Mouse (Mus musculus): ENCODE measurements around the gene Cux2. TPM values are rescaled to one million over a fixed set of nuclear protein-coding genes. Genes with fewer than 3 reads are reported as not detected.

The Cux2 gene
- polyA plus RNA-seq, 1 experiment from 2014 or later: 2.3 TPM

DNA sequence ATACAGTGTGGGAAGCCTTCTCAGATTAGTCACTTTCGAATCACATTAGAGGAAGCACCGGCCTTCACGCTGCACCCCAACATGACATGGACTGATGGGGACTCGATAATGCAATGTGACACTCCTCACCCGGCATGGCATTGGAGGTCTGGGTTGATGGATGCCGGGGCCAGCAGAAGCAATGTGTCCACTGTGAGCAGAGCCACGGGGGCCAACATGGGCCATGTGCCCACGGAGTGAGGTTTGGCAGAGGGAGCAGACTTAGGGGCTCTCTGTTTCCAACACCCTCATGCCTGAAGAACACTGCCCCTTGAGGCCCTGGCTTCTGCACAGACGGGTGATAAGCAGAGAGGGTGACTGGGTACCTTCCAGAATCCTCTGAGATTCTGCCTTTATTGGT, 91.4 kb downstream of the Cux2 start:
- Histone ChIP-seq H3K9me3 (ENCODE audit: control insufficient read depth, low read length) (no peaks in the 10 kb centered on the region), H3K4me2 (ENCODE audit: low read depth, low read length) (no peak overlapping the region), H3K36me3 (ENCODE audit: control insufficient read depth, insufficient read depth, low read length) (no peaks in the 10 kb centered on the region), H3K9ac (ENCODE audit: low read length) (no peak overlapping the region), H3K27ac (ENCODE audit: low read length) (no peak overlapping the region), H3K27me3 (ENCODE audit: control insufficient read depth, insufficient read depth, low read depth, low read length) (no peaks in the 10 kb centered on the region), H3K4me3 (ENCODE audit: low read length) (no peak overlapping the region), H3K4me1 (replicated peaks; ENCODE audit: control insufficient read depth, insufficient read depth, low read length) (peaks cover 25% of the 10 kb centered on the region)
- no peak for ATAC-seq (ENCODE audit: low read depth)
- WGBS: 41% methylated on average over 9 of the region's 9 CpGs

DNA sequence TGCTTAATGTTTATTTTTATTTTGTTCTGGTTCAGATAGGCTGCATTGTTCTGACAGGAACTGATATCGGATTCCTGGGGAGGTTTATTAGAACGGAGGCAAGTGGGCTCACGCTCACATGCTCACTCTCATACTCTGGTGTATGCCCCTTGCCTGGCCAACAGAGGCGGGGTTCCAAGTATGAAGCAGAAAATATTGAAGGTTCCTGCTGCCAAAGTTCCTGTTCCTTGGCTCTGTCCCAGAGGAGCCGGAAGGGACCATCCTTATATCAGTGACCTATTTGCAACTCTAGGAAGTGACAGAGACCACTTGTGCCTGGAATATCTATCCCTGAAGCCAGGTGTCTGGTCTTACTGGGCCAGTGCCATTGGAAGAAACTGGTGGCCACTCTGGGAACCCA, 94.1 kb downstream of the Cux2 start:
- no peaks in the 10 kb centered on the region for H3K9me3 ChIP-seq (ENCODE audit: control insufficient read depth, low read length)
- H3K27me3 ChIP-seq (ENCODE audit: control insufficient read depth, insufficient read depth, low read depth, low read length): no peaks in the 10 kb centered on the region
- ATAC-seq (ENCODE audit: low read depth): no peak
- 40% methylated on average over 5 of the region's 5 CpGs for WGBS
- H3K4me1 ChIP-seq (replicated peaks; ENCODE audit: control insufficient read depth, insufficient read depth, low read length): peaks cover 28% of the 10 kb centered on the region
- no peak overlapping the region for H3K9ac ChIP-seq (ENCODE audit: low read length)
- no peak overlapping the region for H3K4me3 ChIP-seq (ENCODE audit: low read length)
- no peaks in the 10 kb centered on the region for H3K36me3 ChIP-seq (ENCODE audit: control insufficient read depth, insufficient read depth, low read length)
- no peak overlapping the region for H3K4me2 ChIP-seq (ENCODE audit: low read depth, low read length)
- no peak overlapping the region for H3K27ac ChIP-seq (ENCODE audit: low read length)

DNA sequence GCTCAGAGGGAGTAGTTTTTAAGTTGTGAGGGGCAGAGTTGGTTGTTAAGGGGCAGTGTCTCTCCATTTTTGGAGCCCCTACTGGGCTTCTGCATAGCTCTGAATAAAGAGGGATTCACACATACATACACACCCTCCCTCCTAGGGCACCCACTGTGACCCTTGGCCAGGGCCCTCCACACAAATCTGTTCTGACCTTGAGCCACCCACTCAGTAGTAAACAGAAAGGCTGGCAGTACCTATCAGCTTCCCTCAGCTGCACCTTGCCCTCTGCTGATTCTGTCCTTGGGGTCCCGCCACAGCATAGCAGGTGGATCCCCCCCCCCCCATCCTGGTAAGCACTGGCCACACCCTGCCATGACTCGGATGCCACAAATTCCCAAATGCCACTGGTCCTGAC, 99.7 kb downstream of the Cux2 start:
- 64% methylated on average over 1 of the region's 2 CpGs for WGBS
- ATAC-seq (ENCODE audit: low read depth): no peak
- H3K27ac ChIP-seq (ENCODE audit: low read length): no peak overlapping the region

DNA sequence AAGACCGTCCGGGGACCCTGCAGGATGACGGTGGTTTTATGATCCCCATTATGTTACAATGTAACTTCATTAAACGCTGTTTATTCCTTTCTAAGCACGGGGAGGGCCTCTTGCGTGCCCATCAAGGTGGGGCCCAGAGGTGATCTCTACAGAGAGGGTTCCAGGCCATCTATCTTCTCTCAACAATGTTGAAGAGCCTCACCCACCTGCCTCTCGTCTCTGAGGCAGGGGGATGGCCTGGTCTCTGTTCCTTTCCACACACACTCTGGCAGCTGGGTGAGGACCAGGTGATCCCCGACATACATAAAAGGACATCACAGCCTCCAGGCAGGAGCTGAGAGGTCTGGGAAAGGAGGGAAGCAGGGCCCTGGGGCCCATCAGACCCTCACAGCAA, 100.9 kb downstream of the Cux2 start:
- Histone ChIP-seq H3K27me3 (ENCODE audit: control insufficient read depth, insufficient read depth, low read depth, low read length) (peaks cover 11% of the 10 kb centered on the region; the same call in 1 of the 2 replicates), H3K9me3 (ENCODE audit: control insufficient read depth, low read length) (no peaks in the 10 kb centered on the region), H3K36me3 (ENCODE audit: control insufficient read depth, insufficient read depth, low read length) (no peaks in the 10 kb centered on the region), H3K4me1 (replicated peaks; ENCODE audit: control insufficient read depth, insufficient read depth, low read length) (peaks cover 21% of the 10 kb centered on the region), H3K4me2 (ENCODE audit: low read depth, low read length) (peak overlapping the region; percentile 63), H3K4me3 (ENCODE audit: low read length) (no peak overlapping the region), H3K27ac (ENCODE audit: low read length) (no peak overlapping the region), H3K9ac (ENCODE audit: low read length) (no peak overlapping the region)
- 0 out of 2 replicates have a peak, but pooled peaks have one; percentile 4 for ATAC-seq (ENCODE audit: low read depth)
- 22% methylated on average over 8 of the region's 8 CpGs for WGBS

More for the DNA sequence above, 99.7 kb downstream of the Cux2 start:
- H3K9ac ChIP-seq (ENCODE audit: low read length): no peak overlapping the region
- H3K9me3 ChIP-seq (ENCODE audit: control insufficient read depth, low read length): no peaks in the 10 kb centered on the region
- peaks cover 11% of the 10 kb centered on the region; the same call in 1 of the 2 replicates for H3K27me3 ChIP-seq (ENCODE audit: control insufficient read depth, insufficient read depth, low read depth, low read length)
- H3K36me3 ChIP-seq (ENCODE audit: control insufficient read depth, insufficient read depth, low read length): no peaks in the 10 kb centered on the region
- H3K4me3 ChIP-seq (ENCODE audit: low read length): no peak overlapping the region
- no peak overlapping the region for H3K4me2 ChIP-seq (ENCODE audit: low read depth, low read length)
- H3K4me1 ChIP-seq (replicated peaks; ENCODE audit: control insufficient read depth, insufficient read depth, low read length): peaks cover 22% of the 10 kb centered on the region

DNA sequence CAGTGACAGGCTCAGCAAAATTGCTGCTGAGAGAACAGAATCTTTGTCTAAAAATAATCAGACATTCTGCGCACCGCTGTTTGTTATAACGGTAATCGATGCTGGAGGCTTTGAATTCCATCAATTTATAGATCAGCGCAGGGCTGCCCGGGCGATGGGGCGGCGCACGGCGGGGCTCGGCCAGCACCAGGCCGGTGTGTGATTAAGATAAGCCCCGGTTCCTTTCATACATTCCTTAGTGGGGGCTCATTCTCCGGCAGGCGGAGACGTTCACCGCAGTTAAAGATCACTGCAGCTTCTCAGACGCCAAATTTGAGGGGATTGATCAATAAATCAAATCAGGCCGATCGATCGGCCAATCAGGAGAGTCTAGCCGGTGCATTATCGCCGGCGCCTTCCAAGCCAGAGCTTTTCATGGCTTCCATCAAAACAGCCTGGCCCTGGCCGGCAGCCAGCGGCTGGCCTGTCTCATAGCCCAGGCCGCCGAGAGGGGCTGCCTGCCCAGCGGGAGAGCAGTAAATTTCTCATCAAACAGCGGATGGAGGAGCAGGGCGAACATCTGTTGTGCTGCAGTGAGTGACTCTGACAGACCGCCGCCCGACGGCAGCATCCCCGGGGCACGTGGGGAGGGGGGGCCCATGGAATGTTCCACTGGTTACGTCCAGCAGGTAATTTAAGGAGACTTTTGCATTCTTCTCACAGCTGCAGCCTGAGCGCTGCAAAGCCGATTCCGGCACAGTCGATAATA, 101.4 kb downstream of the Cux2 start:
- peak; percentile 62 for ATAC-seq (ENCODE audit: low read depth)
- WGBS: 3% methylated on average over 44 of the region's 44 CpGs
- Histone ChIP-seq H3K9me3 (ENCODE audit: control insufficient read depth, low read length) (no peaks in the 10 kb centered on the region), H3K27ac (ENCODE audit: low read length) (no peak overlapping the region), H3K4me3 (ENCODE audit: low read length) (peak overlapping the region; percentile 38), H3K4me2 (ENCODE audit: low read depth, low read length) (peak overlapping the region; percentile 63), H3K27me3 (ENCODE audit: control insufficient read depth, insufficient read depth, low read depth, low read length) (peaks cover 11% of the 10 kb centered on the region; the same call in 1 of the 2 replicates), H3K4me1 (replicated peaks; ENCODE audit: control insufficient read depth, insufficient read depth, low read length) (peaks cover 17% of the 10 kb centered on the region), H3K36me3 (ENCODE audit: control insufficient read depth, insufficient read depth, low read length) (no peaks in the 10 kb centered on the region), H3K9ac (ENCODE audit: low read length) (peak overlapping the region; percentile 26; the same call in 1 of the 2 replicates)

DNA sequence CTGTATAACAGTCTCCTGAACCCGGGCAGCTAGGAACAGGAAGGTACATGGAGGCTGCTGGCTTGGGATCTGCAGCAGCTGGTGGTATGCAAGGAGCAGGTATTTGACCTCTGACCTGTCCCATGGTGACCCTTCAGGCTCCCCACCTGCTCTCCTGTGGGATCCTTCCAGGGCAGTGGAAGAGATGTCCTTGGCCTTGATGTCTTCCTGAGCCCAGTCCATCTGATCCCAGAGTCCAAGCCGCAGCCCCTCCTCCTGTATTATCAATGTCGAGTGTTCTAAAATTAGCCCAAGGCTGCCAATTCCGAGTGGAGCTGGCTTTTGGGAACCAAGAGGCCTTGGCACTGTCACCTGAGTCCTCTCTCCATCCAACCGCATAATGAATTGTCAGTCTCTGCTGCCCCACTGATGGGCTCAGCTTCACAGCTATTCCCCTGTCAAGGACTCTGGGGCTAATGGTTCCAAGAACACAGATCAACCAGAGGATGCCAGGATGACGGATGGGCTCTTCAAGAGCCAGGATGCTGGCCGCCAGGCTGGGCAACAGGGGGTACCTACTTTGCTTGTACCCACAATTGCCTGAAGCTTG, 103.2 kb downstream of the Cux2 start:
- Histone ChIP-seq H3K4me2 (ENCODE audit: low read depth, low read length) (no peak overlapping the region), H3K9me3 (ENCODE audit: control insufficient read depth, low read length) (no peaks in the 10 kb centered on the region), H3K9ac (ENCODE audit: low read length) (no peak overlapping the region), H3K27me3 (ENCODE audit: control insufficient read depth, insufficient read depth, low read depth, low read length) (peaks cover 11% of the 10 kb centered on the region; the same call in 1 of the 2 replicates), H3K4me1 (replicated peaks; ENCODE audit: control insufficient read depth, insufficient read depth, low read length) (peaks cover 14% of the 10 kb centered on the region), H3K36me3 (ENCODE audit: control insufficient read depth, insufficient read depth, low read length) (no peaks in the 10 kb centered on the region), H3K4me3 (ENCODE audit: low read length) (no peak overlapping the region), H3K27ac (ENCODE audit: low read length) (no peak overlapping the region)
- ATAC-seq (ENCODE audit: low read depth): no peak
- 60% methylated on average over 7 of the region's 7 CpGs for WGBS

DNA sequence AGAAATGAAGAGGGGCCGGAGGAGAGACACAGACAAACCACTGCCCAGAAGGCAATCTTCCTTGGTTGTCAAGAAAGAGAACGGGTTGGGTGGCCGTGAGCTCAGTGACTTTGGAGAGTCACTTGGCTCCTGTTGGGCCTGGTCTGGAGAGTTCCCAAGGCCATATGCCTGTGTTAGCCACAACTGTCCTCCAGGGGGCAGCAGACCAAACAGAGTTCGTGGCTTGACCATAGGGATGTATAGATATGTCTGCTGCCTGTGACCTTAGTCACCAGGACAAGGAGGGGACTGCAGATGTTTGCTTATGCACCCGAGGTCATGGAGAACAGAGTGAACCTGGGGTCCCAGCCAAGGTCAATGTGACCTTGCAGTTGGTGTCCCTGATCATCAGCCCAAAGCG, 104.1 kb downstream of the Cux2 start:
- ATAC-seq (ENCODE audit: low read depth): 0 out of 2 replicates have a peak, but pooled peaks have one; percentile 34

DNA sequence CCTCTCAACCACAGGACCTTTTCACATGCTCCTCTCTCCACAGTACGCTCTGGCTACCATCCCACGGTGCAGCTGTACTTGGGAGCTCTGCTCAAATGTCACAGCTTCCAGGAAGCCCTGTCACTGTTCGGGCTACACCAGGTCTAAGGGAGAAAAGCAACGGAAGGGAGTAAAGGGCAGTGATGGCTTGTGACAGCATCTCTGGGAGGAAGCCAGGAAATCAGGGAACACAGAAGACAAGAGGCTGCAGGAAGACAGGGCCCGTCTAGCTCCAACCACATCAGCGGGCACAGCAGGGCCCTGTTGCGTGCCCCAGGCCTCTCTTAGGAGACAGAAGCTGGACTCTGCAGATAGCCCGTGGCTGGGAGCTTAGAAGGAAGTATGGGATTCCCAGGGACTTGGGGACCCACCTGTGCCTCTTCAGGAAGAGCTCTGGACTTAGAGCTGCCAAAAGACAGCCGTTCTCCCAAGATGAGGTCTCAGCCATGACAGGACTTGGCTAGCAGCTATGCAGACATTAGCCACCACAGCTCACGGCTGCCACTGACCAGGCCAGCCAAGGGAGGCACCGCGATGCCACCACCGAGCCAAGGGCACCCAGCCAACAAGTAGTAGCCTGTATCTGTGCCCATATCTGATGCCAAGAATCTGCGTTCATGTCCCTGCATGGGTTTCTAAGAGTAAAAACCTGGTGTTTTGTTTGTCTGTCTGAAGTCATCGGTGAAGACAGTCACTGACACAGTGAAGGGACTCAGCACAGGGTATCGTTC, 105.7 kb downstream of the Cux2 start:
- Histone ChIP-seq H3K27ac (ENCODE audit: low read length) (no peak overlapping the region), H3K4me1 (replicated peaks; ENCODE audit: control insufficient read depth, insufficient read depth, low read length) (peaks cover 14% of the 10 kb centered on the region), H3K4me3 (ENCODE audit: low read length) (no peak overlapping the region), H3K9ac (ENCODE audit: low read length) (no peak overlapping the region), H3K4me2 (ENCODE audit: low read depth, low read length) (no peak overlapping the region), H3K9me3 (ENCODE audit: control insufficient read depth, low read length) (no peaks in the 10 kb centered on the region), H3K36me3 (ENCODE audit: control insufficient read depth, insufficient read depth, low read length) (no peaks in the 10 kb centered on the region), H3K27me3 (ENCODE audit: control insufficient read depth, insufficient read depth, low read depth, low read length) (peaks cover 9% of the 10 kb centered on the region; the same call in 1 of the 2 replicates)
- no peak for ATAC-seq (ENCODE audit: low read depth)
- WGBS: 86% methylated on average over 16 of the region's 16 CpGs

More for the DNA sequence above, 104.1 kb downstream of the Cux2 start:
- 42% methylated on average over 6 of the region's 6 CpGs for WGBS
- no peaks in the 10 kb centered on the region for H3K9me3 ChIP-seq (ENCODE audit: control insufficient read depth, low read length)
- H3K36me3 ChIP-seq (ENCODE audit: control insufficient read depth, insufficient read depth, low read length): no peaks in the 10 kb centered on the region
- no peak overlapping the region for H3K4me3 ChIP-seq (ENCODE audit: low read length)
- H3K27ac ChIP-seq (ENCODE audit: low read length): no peak overlapping the region
- peaks cover 11% of the 10 kb centered on the region; the same call in 1 of the 2 replicates for H3K27me3 ChIP-seq (ENCODE audit: control insufficient read depth, insufficient read depth, low read depth, low read length)
- peaks cover 14% of the 10 kb centered on the region for H3K4me1 ChIP-seq (replicated peaks; ENCODE audit: control insufficient read depth, insufficient read depth, low read length)
- H3K4me2 ChIP-seq (ENCODE audit: low read depth, low read length): no peak overlapping the region
- H3K9ac ChIP-seq (ENCODE audit: low read length): no peak overlapping the region

DNA sequence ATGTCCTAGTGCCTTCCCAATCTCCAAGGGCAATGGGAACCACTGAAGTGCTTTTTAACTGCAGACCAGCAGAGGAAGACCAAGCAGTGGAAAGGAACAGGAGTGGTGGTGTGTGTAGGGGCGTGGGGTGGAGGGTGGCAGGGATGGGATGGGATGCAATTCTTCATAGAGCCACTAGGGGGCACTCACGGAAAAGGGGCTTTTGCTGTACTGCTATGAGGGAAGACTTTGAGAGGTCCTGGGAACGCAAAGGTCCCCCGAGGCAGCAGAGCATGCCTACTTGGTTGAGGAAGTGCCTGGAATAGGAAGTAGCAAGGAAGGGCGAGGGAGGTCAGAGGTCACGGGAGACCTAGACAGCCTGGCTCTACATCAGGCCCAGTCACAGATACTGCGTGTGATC, 106.4 kb downstream of the Cux2 start:
- ATAC-seq (ENCODE audit: low read depth): no peak
- Histone ChIP-seq H3K4me2 (ENCODE audit: low read depth, low read length) (no peak overlapping the region), H3K27me3 (ENCODE audit: control insufficient read depth, insufficient read depth, low read depth, low read length) (0 out of 2 replicates have a peak, but pooled peaks cover 8% of the 10 kb centered on the region), H3K9ac (ENCODE audit: low read length) (no peak overlapping the region), H3K4me1 (replicated peaks; ENCODE audit: control insufficient read depth, insufficient read depth, low read length) (peaks cover 8% of the 10 kb centered on the region), H3K27ac (ENCODE audit: low read length) (no peak overlapping the region), H3K9me3 (ENCODE audit: control insufficient read depth, low read length) (no peaks in the 10 kb centered on the region), H3K4me3 (ENCODE audit: low read length) (no peak overlapping the region), H3K36me3 (ENCODE audit: control insufficient read depth, insufficient read depth, low read length) (no peaks in the 10 kb centered on the region)
- 62% methylated on average over 7 of the region's 7 CpGs for WGBS
